Mouse (Mus musculus) forebrain, embryonic 12.5 days (tissue): ENCODE results near the gene Zfp382. TPM values are rescaled to one million over a fixed set of nuclear protein-coding genes. Genes with fewer than 3 reads are reported as not detected.
"Not testable (repeated sequence)": the region's sequence is repeated elsewhere in the genome, so short reads cannot be mapped to it uniquely, and the experiment has no call there.

Experiments
- ATAC-seq: fragments of 200-750 bp; cut with Nextera tagmentation; 2 replicates; pipeline ENCODE4 v1.8.0; 2017; ENCODE audit warnings: moderate TSS enrichment; ENCODE audit not compliant: low FRiP score
- H3K27ac ChIP-seq: fragments of 300-500 bp; sonication (generic); 2 replicates; pipeline ENCODE4 v1.5.1; 2016; ENCODE audit warnings: mild to moderate bottlenecking
- H3K27me3 ChIP-seq: fragments of 300-500 bp; sonication (generic); 2 replicates; pipeline ENCODE4 v1.6.1; 2016; ENCODE audit warnings: mild to moderate bottlenecking
- H3K36me3 ChIP-seq: fragments of 300-500 bp; sonication (generic); replicated peaks from 2 replicates; pipeline ENCODE4 v1.6.1; 2016; ENCODE audit warnings: mild to moderate bottlenecking
- H3K4me1 ChIP-seq: fragments of 300-500 bp; sonication (generic); 2 replicates; pipeline ENCODE4 v1.6.1; 2016
- H3K4me2 ChIP-seq: fragments of 300-500 bp; sonication (generic); 2 replicates; pipeline ENCODE4 v1.6.1; 2016; ENCODE audit warnings: mild to moderate bottlenecking, moderate library complexity
- H3K4me3 ChIP-seq: fragments of 300-500 bp; sonication (generic); replicated peaks from 2 replicates; pipeline ENCODE4 v1.5.1; 2016; ENCODE audit warnings: mild to moderate bottlenecking
- H3K9ac ChIP-seq: fragments of 300-500 bp; sonication (generic); 2 replicates; pipeline ENCODE4 v1.6.1; 2016; ENCODE audit warnings: mild to moderate bottlenecking
- H3K9me3 ChIP-seq: fragments of 300-500 bp; sonication (generic); 2 replicates; pipeline ENCODE4 v1.6.1; 2016
- WGBS: fragments of 180-500 bp; shearing (Covaris S2); methylation state at CpG from one replicate; pipeline ENCODE4 v1.1.7; 2016; 5-methylcytosine and 5-hydroxymethylcytosine counted together
- polyA plus RNA-seq: library from polyadenylated mRNA; unstranded; fragments of >200 nt; fragmentation: Nextera tagmentation; extraction: Ambion mirVana; gene quantifications from 2 replicates; pipeline ENCODE4 v1.2.1, GENCODE M21; 2016

The Zfp382 gene
- polyA plus RNA-seq, 1 experiment from 2014 or later: 16.1 TPM

GRCm38 (mm10) chr7:30164745-30165144, 43.0 kb downstream of the Zfp382 start:
- no peak for ATAC-seq
- H3K27ac ChIP-seq: no peak overlapping the region
- H3K9me3 ChIP-seq: peaks cover 82% of the 10 kb centered on the region
- H3K27me3 ChIP-seq: no peaks in the 10 kb centered on the region
- no peak overlapping the region for H3K4me2 ChIP-seq
- peaks cover 78% of the 10 kb centered on the region for H3K36me3 ChIP-seq
- H3K4me1 ChIP-seq: peaks cover 3% of the 10 kb centered on the region; the same call in 1 of the 2 replicates
- H3K4me3 ChIP-seq: no peak overlapping the region
- no peak overlapping the region for H3K9ac ChIP-seq
- 99% methylated on average over 2 of the region's 2 CpGs for WGBS

GRCm38 (mm10) chr7:30168914-30169582, 47.3 kb downstream of the Zfp382 start:
- Histone ChIP-seq H3K36me3 (peaks cover 37% of the 10 kb centered on the region), H3K9me3 (peaks cover 42% of the 10 kb centered on the region)
- no peak; the same call in 1 of the 2 replicates for ATAC-seq

GRCm38 (mm10) chr7:30169583-30170282, 48.0 kb downstream of the Zfp382 start, which contains the start of gene Zfp146:
Zfp146 (minus strand) TSS chr7:30169750.
- no peaks in the 10 kb centered on the region for H3K27me3 ChIP-seq

More at GRCm38 (mm10) chr7:30168914-30169582, 47.3 kb downstream of the Zfp382 start:
- Histone ChIP-seq H3K27ac (peak overlapping the region; percentile 91), H3K9ac (peak overlapping the region; percentile 78), H3K4me1 (peaks cover 12% of the 10 kb centered on the region), H3K4me3 (peak overlapping the region; percentile 69), H3K4me2 (peak overlapping the region; percentile 70), H3K27me3 (no peaks in the 10 kb centered on the region)
- 4% methylated on average over 21 of the region's 21 CpGs for WGBS

GRCm38 (mm10) chr7:30170283-30170951, 48.7 kb downstream of the Zfp382 start:
- H3K4me2 ChIP-seq: peak overlapping the region; percentile 70
- 29% methylated on average over 11 of the region's 11 CpGs for WGBS
- no peaks in the 10 kb centered on the region for H3K27me3 ChIP-seq
- H3K9me3 ChIP-seq: peaks cover 28% of the 10 kb centered on the region
- peak overlapping the region; percentile 78 for H3K9ac ChIP-seq
- peak overlapping the region; percentile 69 for H3K4me3 ChIP-seq
- peaks cover 25% of the 10 kb centered on the region for H3K36me3 ChIP-seq
- no peak overlapping the region for H3K27ac ChIP-seq
- ATAC-seq: peak; percentile 39; the same call in 1 of the 2 replicates
- H3K4me1 ChIP-seq: peaks cover 12% of the 10 kb centered on the region

More at GRCm38 (mm10) chr7:30169583-30170282, 48.0 kb downstream of the Zfp382 start, which contains the start of gene Zfp146:
- H3K4me3 ChIP-seq: peak within 1 kb of the TSS; percentile 69
- H3K9ac ChIP-seq: peak within 1 kb of the TSS; percentile 78
- H3K27ac ChIP-seq: peak within 1 kb of the TSS; percentile 91
- peaks cover 12% of the 10 kb centered on the region for H3K4me1 ChIP-seq
- under 1% methylated on average over 36 of the region's 36 CpGs for WGBS
- ATAC-seq: peak; percentile 96
- peaks cover 35% of the 10 kb centered on the region for H3K9me3 ChIP-seq
- H3K36me3 ChIP-seq: peaks cover 32% of the 10 kb centered on the region
- H3K4me2 ChIP-seq: peak within 1 kb of the TSS; percentile 70

GRCm38 (mm10) chr7:30176474-30176873, 54.7 kb downstream of the Zfp382 start:
- 88% methylated on average over 12 of the region's 12 CpGs for WGBS

GRCm38 (mm10) chr7:30178256-30178655, 56.5 kb downstream of the Zfp382 start:
- H3K9me3 ChIP-seq: no peaks in the 10 kb centered on the region
- no peak overlapping the region for H3K27ac ChIP-seq
- ATAC-seq: no peak
- H3K4me1 ChIP-seq: no peaks in the 10 kb centered on the region
- WGBS: 88% methylated on average over 11 of the region's 11 CpGs
- H3K36me3 ChIP-seq: peaks cover 24% of the 10 kb centered on the region
- no peak overlapping the region for H3K4me2 ChIP-seq
- H3K27me3 ChIP-seq: no peaks in the 10 kb centered on the region
- H3K9ac ChIP-seq: no peak overlapping the region
- H3K4me3 ChIP-seq: no peak overlapping the region

More at GRCm38 (mm10) chr7:30176474-30176873, 54.7 kb downstream of the Zfp382 start:
- H3K27ac ChIP-seq: no peak overlapping the region
- no peak overlapping the region for H3K9ac ChIP-seq
- H3K9me3 ChIP-seq: no peaks in the 10 kb centered on the region
- ATAC-seq: no peak
- H3K36me3 ChIP-seq: peaks cover 24% of the 10 kb centered on the region
- no peak overlapping the region for H3K4me3 ChIP-seq
- no peaks in the 10 kb centered on the region for H3K27me3 ChIP-seq
- no peak overlapping the region for H3K4me2 ChIP-seq
- no peaks in the 10 kb centered on the region for H3K4me1 ChIP-seq

GRCm38 (mm10) chr7:30181308-30181707, 59.6 kb downstream of the Zfp382 start:
- Histone ChIP-seq H3K4me2 (no peak overlapping the region), H3K27me3 (no peaks in the 10 kb centered on the region), H3K36me3 (peaks cover 26% of the 10 kb centered on the region), H3K4me3 (no peak overlapping the region), H3K4me1 (peaks cover 10% of the 10 kb centered on the region), H3K9ac (no peak overlapping the region), H3K27ac (no peak overlapping the region; the same call in 1 of the 2 replicates), H3K9me3 (no peaks in the 10 kb centered on the region)
- WGBS: 6% methylated on average over 4 of the region's 4 CpGs
- peak; percentile 45; the same call in 1 of the 2 replicates for ATAC-seq

- H3K27me3 ChIP-seq, ATAC-seq, H3K4me2 ChIP-seq, H3K27ac ChIP-seq, H3K9me3 ChIP-seq, H3K4me3 ChIP-seq, H3K9ac ChIP-seq: not testable (repeated sequence)
- Histone ChIP-seq H3K4me1 (peaks cover 10% of the 10 kb centered on the region), H3K36me3 (peaks cover 26% of the 10 kb centered on the region)
- WGBS: 93% methylated on average over 10 of the region's 10 CpGs
These were observed 60.2 kb downstream of the Zfp382 start for GRCm38 (mm10) chr7:30181929-30182328.

- 70% methylated on average over 7 of the region's 7 CpGs for WGBS
- H3K27me3 ChIP-seq, H3K4me3 ChIP-seq, H3K27ac ChIP-seq, H3K4me2 ChIP-seq, H3K9ac ChIP-seq, H3K9me3 ChIP-seq, ATAC-seq: not testable (repeated sequence)
- Histone ChIP-seq H3K36me3 (peaks cover 28% of the 10 kb centered on the region), H3K4me1 (peaks cover 10% of the 10 kb centered on the region)
These were observed 61.4 kb downstream of the Zfp382 start for GRCm38 (mm10) chr7:30183189-30183588.

- 0% methylated on average over 11 of the region's 11 CpGs for WGBS
- Histone ChIP-seq H3K4me3 (peak within 1 kb of the TSS; percentile 11; the same call in 1 of the 2 replicates), H3K4me2 (peak within 1 kb of the TSS; percentile 48), H3K27ac (no peak within 1 kb of the TSS), H3K9me3 (no peaks in the 10 kb centered on the region), H3K36me3 (peaks cover 28% of the 10 kb centered on the region), H3K4me1 (peaks cover 10% of the 10 kb centered on the region), H3K27me3 (no peaks in the 10 kb centered on the region), H3K9ac (no peak within 1 kb of the TSS)
- ATAC-seq: peak; percentile 72
These were observed 62.1 kb downstream of the Zfp382 start, which contains the start of gene Cox7a1 for GRCm38 (mm10) chr7:30183879-30184289. Cox7a1 (plus strand) TSS chr7:30184144.
